Mouse (Mus musculus): ENCODE data around the gene I830077J02Rik.

DNA sequence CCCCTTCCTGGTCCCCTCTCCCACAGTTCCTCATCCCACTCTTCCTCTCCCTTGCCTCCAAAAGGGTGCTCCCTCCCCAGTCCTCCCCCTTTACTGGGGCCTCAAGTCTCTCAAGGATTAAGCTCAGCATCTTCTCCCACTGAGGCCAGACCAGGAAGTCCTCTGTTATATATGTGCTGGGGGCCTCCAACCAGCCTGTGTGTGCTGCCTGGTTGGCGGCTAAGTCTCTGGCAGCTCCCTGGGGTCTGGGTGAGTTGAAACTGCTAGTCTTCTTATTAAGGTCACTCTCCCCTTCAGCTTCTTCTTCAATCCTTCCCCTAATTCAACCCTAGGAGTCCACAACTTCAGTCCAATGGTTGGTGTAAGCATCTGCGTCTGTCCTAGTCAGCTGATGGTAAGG is 49.4 kb downstream of the I830077J02Rik start:
- TF ChIP-seq GATA1 (IDR thresholded peaks at IDR 0.05; ENCODE audit: borderline replicate concordance, low read length) = no peak
- no peak for TF ChIP-seq FLI1 (IDR thresholded peaks at IDR 0.05; ENCODE audit: low read length)

All from megakaryocyte, embryonic 14.5 days (primary cell).